8 mouse cellular contexts compared by ENCODE assay signal in genomic region chr7:78578111-78578460, GRCm38 (mm10).
A peak's percentile ranks its signal among the peaks of the same experiment; 100 is the strongest.
DNase-seq lines count a peak whose midpoint lies in the region; ATAC-seq and TF ChIP-seq lines count a peak whose summit lies in the region.

No protein-coding gene starts in this region.

- no peak for TF ChIP-seq POLR2A in ES-Bruce4 (IDR thresholded peaks at IDR 0.05; ENCODE audit: insufficient read depth, low read length)

- no peak for TF ChIP-seq EP300 in ES-Bruce4 (IDR thresholded peaks at IDR 0.05; ENCODE audit: insufficient read depth, low read depth, low read length)

- WGBS in embryonic facial prominence, embryonic 10.5 days, result under 1% methylated on average over 19 of the region's 23 CpGs
- WGBS in intestine, embryonic 14.5 days, result under 1% methylated on average over 19 of the region's 23 CpGs
- WGBS in stomach, embryonic 15.5 days, result 0% methylated on average over 19 of the region's 23 CpGs

- no peaks in the 10 kb centered on the region for H3K9me3 ChIP-seq in ES-Bruce4 (replicated peaks; ENCODE audit: control insufficient read depth, insufficient read depth, low read length, poor library complexity, severe bottlenecking)
- H3K9me3 ChIP-seq in embryonic facial prominence, embryonic 10.5 days, result no peaks in the 10 kb centered on the region
- H3K9me3 ChIP-seq in intestine, embryonic 14.5 days (ENCODE audit: control insufficient read depth, low read length), result no peaks in the 10 kb centered on the region
- no peaks in the 10 kb centered on the region for H3K9me3 ChIP-seq in stomach, embryonic 15.5 days

- TF ChIP-seq CTCF in ES-Bruce4 (IDR thresholded peaks at IDR 0.05; ENCODE audit: low read depth, low read length), result no peak

- no peak overlapping the region for H3K27ac ChIP-seq in ES-Bruce4 (ENCODE audit: insufficient read depth, low read length)
- H3K27ac ChIP-seq in embryonic facial prominence, embryonic 10.5 days (replicated peaks), result peak overlapping the region; percentile 41; the same call in 1 of the 2 replicates
- no peak overlapping the region for H3K27ac ChIP-seq in intestine, embryonic 14.5 days (ENCODE audit: low read depth)
- H3K27ac ChIP-seq in stomach, embryonic 15.5 days, result no peak overlapping the region

- H3K9ac ChIP-seq in ES-Bruce4 (ENCODE audit: low read depth, poor library complexity, severe bottlenecking), result peak overlapping the region; percentile 12; the same call in 1 of the 2 replicates
- H3K9ac ChIP-seq in intestine, embryonic 14.5 days (ENCODE audit: low read length), result 0 out of 2 replicates have a peak overlapping the region, but pooled peaks have one; percentile 7
- no peak overlapping the region for H3K9ac ChIP-seq in stomach, embryonic 15.5 days

- DNase-seq in cerebellum, adult 11 months, result peak; percentile 54
- DNase-seq in embryonic facial prominence, embryonic 10.5 days (ENCODE audit: low spot score), result peak; percentile 55
- DNase-seq in intestine, embryonic 14.5 days (ENCODE audit: low spot score), result peak; percentile 69
- peak; percentile 17 for DNase-seq in lung, postnatal 14 days
- DNase-seq in ovary, postnatal 36 days (ENCODE audit: low spot score), result no peak

- peak overlapping the region; percentile 90 for H3K4me2 ChIP-seq in intestine, embryonic 14.5 days (ENCODE audit: low read length)
- peak overlapping the region; percentile 84 for H3K4me2 ChIP-seq in stomach, embryonic 15.5 days

- H3K36me3 ChIP-seq in ES-Bruce4 (ENCODE audit: control insufficient read depth, insufficient read depth, low read length, poor library complexity, severe bottlenecking), result no peaks in the 10 kb centered on the region
- H3K36me3 ChIP-seq in embryonic facial prominence, embryonic 10.5 days (replicated peaks), result no peaks in the 10 kb centered on the region
- no peaks in the 10 kb centered on the region for H3K36me3 ChIP-seq in intestine, embryonic 14.5 days (ENCODE audit: control insufficient read depth, insufficient read depth, low read length)
- H3K36me3 ChIP-seq in stomach, embryonic 15.5 days, result no peaks in the 10 kb centered on the region

- no peaks in the 10 kb centered on the region for H3K4me1 ChIP-seq in ES-Bruce4 (ENCODE audit: control insufficient read depth, insufficient read depth, low read length)
- peaks cover 32% of the 10 kb centered on the region for H3K4me1 ChIP-seq in embryonic facial prominence, embryonic 10.5 days
- no peaks in the 10 kb centered on the region for H3K4me1 ChIP-seq in intestine, embryonic 14.5 days (replicated peaks; ENCODE audit: control insufficient read depth, insufficient read depth, low read length)
- H3K4me1 ChIP-seq in stomach, embryonic 15.5 days, result peaks cover 11% of the 10 kb centered on the region; the same call in 1 of the 2 replicates

- H3K4me3 ChIP-seq in ES-Bruce4 (ENCODE audit: low read depth, low read length), result peak overlapping the region; percentile 65
- peak overlapping the region; percentile 66 for H3K4me3 ChIP-seq in embryonic facial prominence, embryonic 10.5 days
- H3K4me3 ChIP-seq in intestine, embryonic 14.5 days (ENCODE audit: low read depth, low read length), result peak overlapping the region; percentile 47
- peak overlapping the region; percentile 51 for H3K4me3 ChIP-seq in stomach, embryonic 15.5 days (replicated peaks)

- peaks cover 24% of the 10 kb centered on the region for H3K27me3 ChIP-seq in ES-Bruce4 (ENCODE audit: control insufficient read depth, insufficient read depth, low read length, poor library complexity, severe bottlenecking)
- H3K27me3 ChIP-seq in embryonic facial prominence, embryonic 10.5 days (replicated peaks; ENCODE audit: low read depth, poor library complexity, severe bottlenecking), result peaks cover 100% of the 10 kb centered on the region
- H3K27me3 ChIP-seq in intestine, embryonic 14.5 days (replicated peaks; ENCODE audit: control insufficient read depth, insufficient read depth, low read length), result peaks cover 78% of the 10 kb centered on the region
- H3K27me3 ChIP-seq in stomach, embryonic 15.5 days (replicated peaks), result peaks cover 69% of the 10 kb centered on the region

- ATAC-seq in cerebellum, adult (ENCODE audit: insufficient number of reproducible peaks, low FRiP score, low TSS enrichment), result no peak
- peak; percentile 40; the same call in 1 of the 2 replicates for ATAC-seq in intestine, embryonic 14.5 days (replicated peaks; ENCODE audit: low FRiP score, low TSS enrichment, low read depth)
- ATAC-seq in stomach, embryonic 15.5 days (ENCODE audit: insufficient read depth, low FRiP score, low read depth), result no peak
